Mouse (Mus musculus) layer of hippocampus, postnatal 36 days (tissue): ENCODE data around the gene Lrrc10. TPM values are rescaled to one million over a fixed set of nuclear protein-coding genes. Genes with fewer than 3 reads are reported as not detected.
"Not testable (repeated sequence)": the region's sequence is repeated elsewhere in the genome, so short reads cannot be mapped to it uniquely, and the experiment has no call there.

Experiments
- DNase-seq, 2 experiments: peaks; one replicate each; pipeline ENCODE4 v3.0.0; 2022
- total RNA-seq, 2 experiments: library from RNA; stranded (reverse); gene quantifications; 2 replicates each; pipeline ENCODE4 v1.2.3; 2021

Gene Lrrc10
- total RNA-seq, 2 experiments from 2014 or later: 0.25 TPM; not detected in 1

DNA sequence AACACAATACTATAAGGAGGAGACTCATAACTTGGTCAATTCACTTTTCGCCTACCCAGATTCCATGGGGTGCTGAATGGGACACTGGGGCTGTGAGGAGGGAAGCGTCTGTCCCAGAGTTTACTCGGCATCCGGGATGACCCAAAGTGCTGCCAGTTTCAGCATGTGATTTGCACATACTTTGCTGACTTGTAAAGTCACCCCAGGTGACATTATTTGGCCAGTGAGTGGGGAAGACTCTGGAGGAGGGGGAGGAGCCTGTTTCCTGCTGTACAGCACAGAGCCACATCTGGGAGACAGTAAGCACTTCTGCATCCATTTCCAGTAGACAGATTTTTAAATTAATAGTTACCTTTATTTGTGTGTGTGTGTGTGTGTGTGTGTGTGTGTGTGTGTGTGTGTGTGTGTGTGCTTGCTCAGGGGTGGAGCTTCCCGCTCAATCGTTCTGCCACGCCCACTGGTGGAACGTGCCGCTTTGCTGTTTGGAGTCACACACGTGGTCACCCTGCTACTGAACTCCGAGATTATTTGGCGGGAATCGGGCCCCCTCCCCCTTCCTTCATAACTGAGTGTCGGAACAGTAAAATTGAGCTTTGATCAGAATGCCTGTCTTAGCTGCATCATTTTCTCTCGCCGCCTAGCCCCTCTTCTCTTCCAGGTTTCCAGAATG lies 1.5 kb upstream of the Lrrc10 start:
- not testable (repeated sequence) for DNase-seq

DNA sequence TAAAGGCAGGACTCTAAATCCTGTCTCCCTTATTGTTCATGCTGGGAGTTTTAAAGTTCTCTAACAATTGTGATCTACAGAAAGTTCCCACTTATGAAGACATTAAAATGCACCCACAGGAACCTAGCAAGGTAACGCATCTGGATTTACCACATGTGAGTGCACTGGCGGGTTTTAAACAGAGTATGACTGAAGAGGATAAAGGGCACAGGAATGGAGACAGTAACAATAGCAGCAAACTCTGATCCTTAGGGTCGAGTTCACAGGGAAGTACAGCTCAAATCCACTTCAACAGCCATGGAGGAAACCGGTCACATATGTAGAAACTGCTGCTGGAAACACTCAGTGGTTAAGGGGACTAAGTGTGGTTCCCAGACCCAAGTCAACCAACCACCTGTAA lies 4.1 kb downstream of the Lrrc10 start:
- DNase-seq: no peak

DNA sequence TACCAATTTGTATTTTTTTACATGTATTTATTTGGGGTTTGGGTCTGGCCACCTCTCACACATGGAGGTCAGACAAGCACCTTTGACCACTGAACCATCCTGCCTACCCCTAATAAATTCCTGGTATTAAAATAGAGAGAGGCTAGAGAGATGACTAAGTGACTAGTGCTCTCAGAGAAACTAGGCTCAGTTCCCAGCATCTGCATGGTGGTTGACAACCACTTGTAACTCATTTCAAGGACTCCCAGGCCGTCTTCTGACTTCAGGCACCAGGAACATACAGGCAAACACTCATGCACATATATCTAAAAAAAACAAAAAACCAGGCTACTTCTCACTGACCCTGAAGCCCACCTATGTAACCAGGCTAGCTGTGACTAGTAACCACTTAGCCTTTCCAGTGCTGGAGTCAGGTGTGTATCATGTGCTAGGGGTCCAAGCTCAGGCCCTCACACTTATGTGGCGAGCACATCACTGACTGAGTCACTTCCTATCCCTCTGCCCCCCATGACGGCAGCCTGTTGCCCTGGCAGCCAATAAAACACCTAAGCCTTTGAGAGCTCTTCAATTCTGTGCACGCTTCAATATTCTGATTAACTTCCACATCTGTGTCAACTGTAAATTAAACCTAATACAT lies 4.9 kb downstream of the Lrrc10 start:
- DNase-seq: no peak

DNA sequence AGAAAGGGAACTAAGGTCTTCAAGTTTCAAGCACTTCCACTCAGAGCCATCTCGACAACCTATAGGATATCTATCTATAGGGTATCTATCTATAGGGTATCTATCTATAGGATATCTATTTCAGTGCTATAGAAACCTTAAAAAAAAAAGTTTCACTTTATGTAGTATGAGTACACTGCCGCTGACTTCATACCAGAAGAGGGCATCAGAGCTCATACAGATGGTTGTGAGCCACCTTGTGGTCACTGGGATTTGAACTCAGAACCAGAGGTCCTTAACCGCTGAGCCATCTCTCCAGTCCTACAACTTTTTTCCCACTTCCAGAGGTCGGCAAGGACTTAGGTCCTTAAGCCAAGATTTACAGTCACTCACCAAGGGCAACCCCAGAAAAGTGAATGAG lies 10.5 kb downstream of the Lrrc10 start:
- no peak for DNase-seq

DNA sequence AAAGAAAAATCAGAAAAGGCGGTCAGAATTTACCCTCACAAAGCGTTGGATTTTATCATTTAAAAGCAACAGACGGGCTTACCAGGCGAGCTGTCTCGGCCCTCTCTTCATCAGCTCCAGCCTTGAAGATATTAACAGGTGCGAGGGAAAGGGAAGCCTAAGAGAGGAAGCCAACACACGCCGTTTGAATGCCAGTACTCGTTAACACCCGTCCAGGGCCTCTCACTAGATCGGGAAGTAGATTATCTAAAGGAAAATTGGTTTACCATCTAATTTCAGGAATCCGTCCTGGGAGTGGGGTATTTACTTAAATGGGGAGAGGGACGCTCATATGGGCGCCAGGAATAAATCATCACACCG lies 17.7 kb downstream of the Lrrc10 start:
- DNase-seq: no peak

DNA sequence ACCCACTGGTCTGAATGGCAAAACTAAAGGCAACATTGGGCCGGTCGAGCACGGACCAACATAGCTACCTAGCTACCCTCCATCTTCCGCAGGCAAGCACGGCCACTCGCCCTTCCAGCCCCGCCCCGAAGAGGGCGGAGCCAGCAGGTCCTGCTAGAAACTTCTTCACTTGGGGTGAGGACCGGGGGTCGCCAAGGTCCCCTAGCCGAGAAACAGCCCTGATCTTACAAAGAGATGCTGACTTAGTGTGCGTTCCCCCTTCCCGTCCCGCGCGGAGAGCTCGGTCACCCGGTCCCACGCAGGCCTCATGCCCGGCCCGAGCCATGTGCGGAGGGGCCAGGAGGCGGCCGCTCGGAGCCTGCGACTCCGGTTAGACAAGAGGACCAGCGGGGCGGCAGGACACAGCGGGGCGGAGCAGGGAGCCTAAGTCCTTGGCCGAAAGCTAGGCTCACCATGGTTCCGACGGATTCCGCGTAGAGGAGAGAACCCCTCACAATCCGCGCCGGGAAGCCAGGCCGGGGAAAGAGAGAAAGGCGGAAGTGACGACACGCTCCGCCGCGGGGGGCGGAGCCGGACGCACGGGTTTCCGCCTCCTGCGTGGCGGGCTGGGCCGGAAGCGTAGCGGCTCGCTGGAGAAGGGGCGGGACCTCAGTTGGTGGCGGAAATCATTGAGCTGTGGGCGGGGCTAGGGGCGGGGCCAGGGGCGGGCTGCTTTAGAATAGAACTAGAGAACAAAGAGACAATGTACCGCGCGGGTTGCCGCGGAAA lies 18.3 kb downstream of the Lrrc10 start, which contains the start of gene Cct2:
TSS of gene Cct2 (minus strand) at position 561 of the 768 bp plus-strand sequence.
- DNase-seq: peak; percentile 87 to 88

DNA sequence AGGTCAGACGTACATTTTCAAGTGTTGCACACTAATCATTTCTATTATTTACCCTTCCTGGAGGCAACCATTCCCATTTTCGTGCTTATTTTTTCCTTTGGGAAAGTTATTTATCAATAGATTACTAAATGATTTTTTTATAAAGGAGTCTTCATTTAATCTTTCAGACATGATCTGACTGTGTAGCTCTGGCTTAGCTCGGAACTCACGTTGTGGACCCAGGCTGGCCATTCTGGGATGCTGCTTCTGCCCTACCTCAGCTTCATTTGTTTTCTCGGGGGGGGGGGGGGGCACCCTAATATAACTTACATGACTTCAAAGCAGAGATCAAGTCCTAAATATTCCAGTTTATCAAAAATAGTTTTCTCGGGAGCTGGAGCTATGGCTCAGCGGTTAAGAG lies 18.9 kb downstream of the Lrrc10 start:
- no peak for DNase-seq

DNA sequence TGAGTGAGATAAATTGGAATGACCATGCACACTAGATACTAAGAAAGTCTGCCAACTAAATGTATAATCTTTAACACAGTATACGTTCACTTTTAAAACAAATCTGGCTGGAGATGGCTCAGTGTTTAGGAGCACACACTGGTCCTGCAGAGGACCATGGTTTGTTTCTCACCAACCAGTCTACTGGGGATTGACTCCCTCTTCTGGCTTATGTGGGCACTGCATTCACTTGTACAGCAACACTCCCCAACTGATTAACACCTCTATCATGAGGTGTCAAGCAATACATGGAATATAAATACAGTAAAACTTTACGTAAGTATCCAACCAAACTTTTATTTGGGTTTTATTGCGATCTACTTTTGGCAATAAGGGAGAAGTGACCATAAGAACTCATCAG lies 24.0 kb downstream of the Lrrc10 start:
- DNase-seq: no peak

DNA sequence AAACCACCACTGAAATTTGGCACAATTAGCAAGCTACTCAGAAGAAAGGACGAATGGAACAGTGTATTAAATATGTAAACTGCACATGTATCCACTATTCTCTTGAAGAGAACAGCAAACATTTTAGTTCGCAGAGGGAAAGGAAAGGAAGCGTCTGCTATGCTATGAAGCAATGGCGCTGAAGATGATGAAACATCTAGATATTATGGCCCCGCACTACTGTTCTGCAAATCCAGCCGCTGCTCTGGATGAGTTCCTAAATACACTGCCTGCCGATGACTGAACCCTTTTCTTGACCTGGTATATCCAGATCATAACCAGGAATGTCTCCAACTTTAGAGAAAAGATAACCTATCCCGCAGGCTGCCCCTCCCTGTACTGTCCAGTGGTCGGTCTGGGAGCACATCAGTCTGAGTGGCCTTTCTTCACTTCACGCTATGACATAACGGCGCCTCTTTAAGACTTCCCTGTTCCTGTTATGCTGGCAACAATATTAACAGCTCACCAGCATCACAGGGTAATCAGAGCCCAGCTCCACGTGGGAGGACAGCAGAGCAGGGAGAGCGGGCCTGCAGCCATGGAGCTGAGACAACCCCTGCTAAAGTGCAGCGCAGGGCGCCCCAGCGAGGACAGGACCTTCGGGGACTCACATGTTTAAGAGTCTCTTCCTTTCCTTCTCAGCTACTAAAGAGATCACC lies 27.2 kb downstream of the Lrrc10 start:
- DNase-seq: no peak

DNA sequence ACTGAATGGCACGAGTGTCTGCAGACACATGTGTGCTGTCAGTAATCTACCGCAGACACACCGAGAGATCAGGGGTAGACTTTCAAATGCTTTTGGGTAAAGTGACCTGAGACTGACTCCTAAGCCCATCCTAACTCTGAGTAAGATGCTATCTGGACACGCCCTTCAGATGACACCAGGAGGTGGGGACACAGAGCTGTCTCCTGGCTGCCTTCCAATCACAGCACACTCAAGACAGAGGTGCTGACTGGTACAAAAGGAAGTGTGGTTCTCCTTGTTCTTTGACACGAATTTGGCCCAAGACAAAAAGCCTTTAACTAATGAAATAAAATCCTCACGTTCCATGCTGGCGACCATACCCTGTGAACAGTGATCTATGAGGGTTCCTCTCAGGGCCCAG lies 28.0 kb downstream of the Lrrc10 start:
- DNase-seq: no peak

DNA sequence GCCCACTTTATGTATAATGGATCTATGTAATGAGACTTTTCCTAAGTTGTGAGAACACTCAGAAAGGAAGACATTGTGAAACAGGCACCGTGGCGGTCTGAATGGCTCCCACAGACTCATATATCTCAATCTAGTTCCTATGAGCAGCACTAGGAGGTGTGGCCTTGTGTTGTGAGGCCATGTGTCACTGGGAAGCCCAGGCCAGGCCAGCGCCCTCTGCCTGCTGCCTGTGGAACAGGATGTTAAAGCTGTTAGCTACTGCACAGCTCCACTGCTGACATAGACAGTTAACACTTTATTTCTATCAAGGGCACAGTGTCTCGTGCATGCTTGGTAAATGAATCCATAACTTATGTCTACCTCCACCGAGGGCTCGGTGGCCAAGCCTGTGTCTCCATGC lies 33.1 kb downstream of the Lrrc10 start:
- no peak for DNase-seq

DNA sequence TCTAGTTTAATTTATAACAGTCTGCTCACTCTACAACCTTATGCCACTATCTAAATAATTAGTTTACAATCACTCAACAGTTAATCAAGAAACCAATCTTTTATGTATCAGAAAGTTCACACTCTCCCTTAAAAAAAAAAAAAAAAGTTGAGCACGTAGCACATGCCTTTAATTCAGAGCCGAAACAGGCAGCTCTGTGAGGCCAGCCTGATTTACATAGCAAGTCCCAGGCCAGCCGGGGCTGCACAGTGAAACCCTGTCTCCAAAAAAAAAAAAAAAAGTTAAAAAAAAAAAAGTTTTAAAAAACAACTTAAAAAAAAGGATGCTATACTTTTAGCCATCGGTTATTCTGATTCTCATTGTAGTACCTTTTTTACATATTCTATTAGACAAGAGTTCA lies 36.2 kb downstream of the Lrrc10 start:
- no peak for DNase-seq

DNA sequence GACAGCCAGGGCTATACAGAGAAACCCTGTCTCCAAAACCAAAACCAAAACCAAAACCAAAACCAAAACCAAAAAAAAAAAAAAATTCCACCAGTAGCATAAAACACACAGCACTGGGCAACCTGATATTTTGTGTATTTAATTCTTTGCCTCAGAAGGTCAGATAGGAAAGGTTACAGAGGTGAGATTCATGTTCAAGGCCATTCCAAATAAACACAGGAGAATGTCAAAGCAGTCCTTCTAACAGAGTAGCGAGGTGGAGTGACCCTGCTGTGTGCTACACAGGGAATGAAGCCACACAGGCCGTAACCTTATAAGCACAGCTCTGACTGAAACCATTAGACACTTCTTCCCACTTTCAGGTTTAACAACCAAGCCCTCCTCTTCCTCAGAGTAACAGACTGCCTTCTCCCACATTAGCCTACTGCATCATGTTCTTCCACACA lies 36.8 kb downstream of the Lrrc10 start:
- no peak for DNase-seq

DNA sequence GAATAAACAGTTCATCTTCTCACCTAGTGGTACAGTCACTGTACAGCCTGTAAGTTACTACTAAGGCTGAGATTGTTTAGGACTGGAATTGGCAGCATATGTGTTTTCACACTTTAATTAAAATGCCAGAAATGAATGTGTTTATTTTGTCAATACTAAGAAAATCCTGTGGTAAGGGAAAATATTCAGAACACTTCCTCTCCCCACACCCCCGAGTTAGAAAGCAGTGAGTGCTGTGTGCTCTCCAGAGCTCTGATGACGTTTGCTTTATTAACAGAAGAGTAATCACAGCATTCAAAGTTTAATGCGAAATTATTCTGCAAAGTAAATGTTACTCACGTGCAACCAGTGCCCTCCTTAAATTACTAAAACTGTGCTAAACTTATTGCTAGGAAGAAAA lies 44.5 kb downstream of the Lrrc10 start:
- DNase-seq: no peak

DNA sequence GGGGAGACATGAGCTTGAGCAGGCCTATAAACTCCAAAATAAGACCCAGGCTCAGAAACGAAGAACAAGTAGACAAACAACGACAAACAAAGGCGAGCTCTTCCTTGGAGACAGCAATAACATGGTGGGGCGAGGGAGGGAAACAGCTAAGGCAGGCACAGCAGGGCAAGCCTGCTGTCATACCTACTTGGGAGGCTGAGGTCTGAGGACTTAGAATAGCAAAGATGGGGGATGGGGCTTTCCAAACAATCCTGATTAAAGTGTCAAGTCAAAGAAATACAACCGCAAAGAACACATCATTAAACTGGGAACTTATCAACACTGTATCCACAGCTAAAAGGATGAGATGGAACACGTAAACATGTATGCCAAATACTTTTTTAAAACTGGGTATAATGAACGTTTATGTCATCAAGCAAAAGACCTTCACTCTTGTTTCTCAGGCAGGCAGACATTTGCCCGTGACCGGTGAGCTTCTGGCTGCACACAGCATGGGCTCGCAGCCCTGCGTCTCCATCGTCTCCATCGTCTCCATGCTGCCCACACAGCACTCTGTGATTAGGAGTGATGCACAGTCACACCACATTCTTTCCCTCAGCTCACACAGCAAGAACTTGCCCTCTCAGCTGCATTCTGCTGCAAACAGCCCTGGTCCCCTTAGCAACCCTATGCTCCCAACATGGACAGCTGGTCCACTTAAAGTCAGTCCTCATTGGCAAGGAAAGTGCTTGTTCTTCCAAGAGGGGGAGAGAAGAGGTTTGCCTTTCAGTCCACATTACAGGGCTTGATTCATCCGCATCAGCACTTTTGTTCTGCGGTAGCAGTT lies 49.6 kb downstream of the Lrrc10 start:
- DNase-seq: peak; percentile 17 to 32

DNA sequence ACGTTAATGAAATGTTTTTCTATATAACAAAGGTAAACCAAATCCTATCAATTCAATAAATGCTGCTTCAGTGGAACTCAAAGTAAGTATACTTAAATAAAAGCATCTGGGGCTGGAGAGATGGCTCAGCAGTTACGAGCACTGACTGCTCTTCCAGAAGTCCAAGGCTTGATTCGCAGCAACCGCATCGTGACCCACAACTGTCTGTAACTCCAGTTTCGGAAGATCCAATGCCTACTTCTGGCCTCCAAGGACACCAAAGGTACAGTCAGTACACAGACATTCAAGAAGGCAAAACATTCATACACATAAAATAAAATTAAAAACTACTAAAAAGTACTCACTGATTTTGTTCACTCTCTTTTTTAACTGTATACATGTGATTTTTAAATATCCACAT lies 51.0 kb downstream of the Lrrc10 start:
- DNase-seq: no peak

Other genes with a start within 250 kb of the Lrrc10 start
- under 1 TPM; 0.27 to 0.30 TPM for gene Myrfl, start 148.4 kb upstream of the Lrrc10 start, total RNA-seq
- 10 to 100 TPM; 64.9 to 67.7 TPM for gene Rab3ip, start 94.6 kb upstream of the Lrrc10 start, total RNA-seq
- not detected for gene Gm10271, start 72.7 kb upstream of the Lrrc10 start, total RNA-seq
- gene Best3, start 59.0 kb upstream of the Lrrc10 start, total RNA-seq: 1 to 10 TPM; 2.1 to 2.2 TPM
- gene Cct2, start 18.5 kb downstream of the Lrrc10 start, total RNA-seq: 100 to 1,000 TPM; 184 to 188 TPM
- gene Frs2, start 103.2 kb downstream of the Lrrc10 start, total RNA-seq: 10 to 100 TPM; 35.5 to 37.6 TPM
- 10 to 100 TPM; 46.1 to 48.0 TPM for gene Yeats4, start 179.2 kb downstream of the Lrrc10 start, total RNA-seq
- gene 9530003J23Rik, start 193.4 kb downstream of the Lrrc10 start, total RNA-seq: not detected
- 10 to 100 TPM; 11.2 to 12.7 TPM for gene Lyz2, start 237.0 kb downstream of the Lrrc10 start, total RNA-seq
- 1 to 10 TPM in 1 of 2 experiments, under 1 TPM in 1; 1.00 to 1.3 TPM for gene Lyz1, start 247.5 kb downstream of the Lrrc10 start, total RNA-seq